Comparison of ENCODE assay signal across 7 mouse cellular contexts in the genomic region with DNA sequence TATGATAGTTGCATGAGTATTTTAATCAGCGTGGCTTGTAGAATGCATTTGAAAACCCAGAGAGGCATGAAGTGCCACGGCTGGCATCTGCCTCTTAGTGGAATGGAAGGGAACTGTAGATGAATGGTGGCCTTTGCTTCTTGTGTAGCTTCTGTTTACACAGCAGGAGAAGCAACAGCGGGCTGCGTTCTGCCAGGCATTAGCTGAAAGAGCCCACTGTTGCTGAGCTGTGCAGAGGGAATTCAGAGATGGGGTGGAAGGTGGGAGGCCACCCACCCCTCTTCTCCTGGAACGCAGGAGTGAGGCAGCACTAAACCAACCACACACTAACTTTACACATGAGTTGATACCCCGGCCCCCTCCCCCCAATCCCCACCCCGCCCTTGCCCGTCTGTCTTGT. TPM values are rescaled to one million over a fixed set of nuclear protein-coding genes. Genes with fewer than 3 reads are reported as not detected.
DNase-seq lines count a peak whose midpoint lies in the region; ATAC-seq and TF ChIP-seq lines count a peak whose summit lies in the region.

No protein-coding gene starts in this region.

- H3K4me1 ChIP-seq in neural tube, embryonic 11.5 days (ENCODE audit: control insufficient read depth, insufficient read depth, low read length) = no peaks in the 10 kb centered on the region
- H3K4me1 ChIP-seq in embryonic facial prominence, embryonic 13.5 days = peaks cover 28% of the 10 kb centered on the region
- H3K4me1 ChIP-seq in intestine, embryonic 16.5 days (ENCODE audit: control insufficient read depth, insufficient read depth, low read length) = peaks cover 6% of the 10 kb centered on the region; the same call in 1 of the 2 replicates
- H3K4me1 ChIP-seq in stomach, postnatal 0 days (replicated peaks; ENCODE audit: control insufficient read depth, insufficient read depth) = no peaks in the 10 kb centered on the region

- H3K9ac ChIP-seq in neural tube, embryonic 11.5 days (ENCODE audit: low read length) = no peak overlapping the region
- no peak overlapping the region for H3K9ac ChIP-seq in embryonic facial prominence, embryonic 13.5 days
- no peak overlapping the region for H3K9ac ChIP-seq in intestine, embryonic 16.5 days (ENCODE audit: low read depth, low read length)
- H3K9ac ChIP-seq in stomach, postnatal 0 days (ENCODE audit: low read length) = no peak overlapping the region

- H3K36me3 ChIP-seq in neural tube, embryonic 11.5 days (ENCODE audit: control insufficient read depth, insufficient read depth, low read length) = no peaks in the 10 kb centered on the region
- H3K36me3 ChIP-seq in embryonic facial prominence, embryonic 13.5 days = no peaks in the 10 kb centered on the region
- H3K36me3 ChIP-seq in intestine, embryonic 16.5 days (ENCODE audit: control insufficient read depth, insufficient read depth, low read length) = no peaks in the 10 kb centered on the region
- H3K36me3 ChIP-seq in stomach, postnatal 0 days (ENCODE audit: control insufficient read depth, insufficient read depth, low read length) = no peaks in the 10 kb centered on the region

- peak; percentile 38 for TF ChIP-seq CTCF in stomach, postnatal 0 days (IDR thresholded peaks at IDR 0.05; ENCODE audit: low read depth)

- peak; percentile 16 for DNase-seq in neural tube, embryonic 11.5 days (ENCODE audit: low spot score)
- no peak for DNase-seq in neural tube, embryonic 10.5 days (ENCODE audit: extremely low spot score, low spot score)
- no peak for DNase-seq in stomach, postnatal 0 days (ENCODE audit: low spot score)
- no peak for DNase-seq in ovary, postnatal 10 days (ENCODE audit: low spot score)
- no peak for DNase-seq in MN1 (ENCODE audit: low spot score)

- H3K27ac ChIP-seq in neural tube, embryonic 11.5 days (ENCODE audit: low read depth, low read length) = no peak overlapping the region
- H3K27ac ChIP-seq in embryonic facial prominence, embryonic 13.5 days = peak overlapping the region; percentile 58; the same call in 1 of the 2 replicates
- no peak overlapping the region for H3K27ac ChIP-seq in intestine, embryonic 16.5 days (ENCODE audit: low read length)
- H3K27ac ChIP-seq in stomach, postnatal 0 days (replicated peaks) = no peak overlapping the region

- no peaks in the 10 kb centered on the region for H3K9me3 ChIP-seq in neural tube, embryonic 11.5 days (ENCODE audit: control insufficient read depth, low read length)
- no peaks in the 10 kb centered on the region for H3K9me3 ChIP-seq in embryonic facial prominence, embryonic 13.5 days
- H3K9me3 ChIP-seq in intestine, embryonic 16.5 days (ENCODE audit: control insufficient read depth, low read length) = no peaks in the 10 kb centered on the region
- H3K9me3 ChIP-seq in stomach, postnatal 0 days (ENCODE audit: control insufficient read depth, low read length) = no peaks in the 10 kb centered on the region

- no peak overlapping the region for H3K4me3 ChIP-seq in neural tube, embryonic 11.5 days (ENCODE audit: low read depth, low read length)
- no peak overlapping the region for H3K4me3 ChIP-seq in embryonic facial prominence, embryonic 13.5 days
- H3K4me3 ChIP-seq in intestine, embryonic 16.5 days (ENCODE audit: low read length) = no peak overlapping the region
- no peak overlapping the region for H3K4me3 ChIP-seq in stomach, postnatal 0 days (ENCODE audit: low read depth, low read length)

- H3K4me2 ChIP-seq in neural tube, embryonic 11.5 days (ENCODE audit: low read depth) = no peak overlapping the region
- no peak overlapping the region for H3K4me2 ChIP-seq in embryonic facial prominence, embryonic 13.5 days
- no peak overlapping the region for H3K4me2 ChIP-seq in intestine, embryonic 16.5 days (ENCODE audit: low read depth, low read length)
- no peak overlapping the region for H3K4me2 ChIP-seq in stomach, postnatal 0 days (replicated peaks; ENCODE audit: low read depth)

- H3K27me3 ChIP-seq in neural tube, embryonic 11.5 days (ENCODE audit: control insufficient read depth, insufficient read depth, low read length) = no peaks in the 10 kb centered on the region
- no peaks in the 10 kb centered on the region for H3K27me3 ChIP-seq in embryonic facial prominence, embryonic 13.5 days
- H3K27me3 ChIP-seq in intestine, embryonic 16.5 days (replicated peaks; ENCODE audit: control insufficient read depth, insufficient read depth, low read length) = no peaks in the 10 kb centered on the region
- no peaks in the 10 kb centered on the region for H3K27me3 ChIP-seq in stomach, postnatal 0 days (ENCODE audit: control insufficient read depth, insufficient read depth, low read length)

- no peak for TF ChIP-seq EP300 in stomach, postnatal 0 days (optimal IDR thresholded peaks at IDR 0.05)

- ATAC-seq in neural tube, embryonic 11.5 days (ENCODE audit: insufficient read depth, low FRiP score, low TSS enrichment) = no peak
- ATAC-seq in embryonic facial prominence, embryonic 13.5 days (ENCODE audit: insufficient number of reproducible peaks, insufficient read depth, low FRiP score, low TSS enrichment, low read depth) = 0 out of 2 replicates have a peak, but pooled peaks have one; percentile 52
- ATAC-seq in intestine, embryonic 16.5 days = 0 out of 2 replicates have a peak, but pooled peaks have one; percentile 43
- ATAC-seq in stomach, postnatal 0 days (ENCODE audit: low FRiP score, low TSS enrichment) = no peak

- 44% methylated on average over 8 of the region's 8 CpGs for WGBS in neural tube, embryonic 11.5 days
- 24% methylated on average over 8 of the region's 8 CpGs for WGBS in embryonic facial prominence, embryonic 13.5 days
- 19% methylated on average over 8 of the region's 8 CpGs for WGBS in intestine, embryonic 16.5 days
- WGBS in stomach, postnatal 0 days = 21% methylated on average over 8 of the region's 8 CpGs

RNA-seq across cellular contexts. Expression of a gene that starts 53.0 kb away (rescaled TPM):
- 40.2 and 42.6 TPM in 2 replicates for polyA plus RNA-seq in neural tube, embryonic 11.5 days (2014; fragmentation: Nextera tagmentation; extraction: Ambion mirVana)
- 106 and 144 TPM in 2 replicates for polyA plus RNA-seq in embryonic facial prominence, embryonic 13.5 days (2015; fragmentation: Nextera tagmentation; extraction: Ambion mirVana)
- 1.1 and 1.3 TPM in 2 replicates for polyA plus RNA-seq in intestine, embryonic 16.5 days (2015; fragmentation: Nextera tagmentation; extraction: Ambion mirVana)
- polyA plus RNA-seq in stomach, postnatal 0 days (2015; fragmentation: Nextera tagmentation; extraction: Ambion mirVana) = 0.27 and 0.32 TPM in 2 replicates

Comparison
In these comparisons a context has a peak if more than half of its experiments do, and no peak if none do; other contexts are left out.
1. ATAC-seq: peak in embryonic facial prominence, embryonic 13.5 days (single experiment) and intestine, embryonic 16.5 days (single experiment); none in neural tube, embryonic 11.5 days (single experiment) and stomach, postnatal 0 days (single experiment).
2. RNA of a gene that starts 53.0 kb away (polyA plus RNA-seq): 106 to 144 TPM in embryonic facial prominence, embryonic 13.5 days and 40.2 to 42.6 TPM in neural tube, embryonic 11.5 days; 1.1 to 1.3 TPM in intestine, embryonic 16.5 days and 0.27 to 0.32 TPM in stomach, postnatal 0 days; every median in the first group is over 10 times any median in the second.